Mouse (Mus musculus) testis, adult 2 months (tissue): ENCODE data around the gene Cbx1. TPM values are rescaled to one million over a fixed set of nuclear protein-coding genes. Genes with fewer than 3 reads are reported as not detected.
"Not testable (repeated sequence)": the region's sequence is repeated elsewhere in the genome, so short reads cannot be mapped to it uniquely, and the experiment has no call there.

Source experiments
- H3K27ac ChIP-seq: fragments of 200-500 bp; 2 replicates; pipeline ENCODE4 v1.5.1; 2012; ENCODE audit warnings: low read depth, low read length; ENCODE audit not compliant: control insufficient read depth, insufficient read depth
- H3K27me3 ChIP-seq: fragments of 200-500 bp; 2 replicates; pipeline ENCODE4 v1.6.1; 2012; ENCODE audit warnings: mild to moderate bottlenecking, low read length, moderate library complexity; ENCODE audit not compliant: control insufficient read depth, insufficient read depth
- H3K36me3 ChIP-seq: fragments of 200-500 bp; 2 replicates; pipeline ENCODE4 v1.6.1; 2012; ENCODE audit warnings: mild to moderate bottlenecking, low read length; ENCODE audit not compliant: control insufficient read depth, insufficient read depth
- H3K4me1 ChIP-seq: fragments of 200-500 bp; 2 replicates; pipeline ENCODE4 v1.6.1; 2012; ENCODE audit warnings: low read length; ENCODE audit not compliant: control insufficient read depth, insufficient read depth
- H3K4me3 ChIP-seq: fragments of 200-500 bp; 2 replicates; pipeline ENCODE4 v1.5.1; 2012; ENCODE audit warnings: low read depth, mild to moderate bottlenecking, low read length, moderate library complexity, mixed read lengths; ENCODE audit not compliant: control insufficient read depth
- CTCF ChIP-seq: fragments of 200-500 bp; IDR thresholded peaks from 2 replicates; pipeline ENCODE4 v1.5.1; 2012; ENCODE audit warnings: low read depth, mild to moderate bottlenecking, inconsistent platforms, low read length, moderate library complexity; ENCODE audit not compliant: control insufficient read depth, insufficient read depth, insufficient replicate concordance
- POLR2A ChIP-seq: fragments of 200-500 bp; IDR thresholded peaks from 2 replicates; pipeline ENCODE4 v1.6.1; 2012; ENCODE audit warnings: low read depth, mild to moderate bottlenecking, inconsistent platforms, low read length, moderate library complexity; ENCODE audit not compliant: control insufficient read depth
- polyA plus RNA-seq: library from polyadenylated mRNA; depleted of rRNA; stranded (reverse); fragments of >200 nt; gene quantifications from 2 replicates; pipeline ENCODE4 v1.2.3, GENCODE M21; 2012

The Cbx1 gene
- polyA plus RNA-seq, 1 experiment, result 16.6 TPM

- TF ChIP-seq POLR2A (no peak), CTCF (no peak)
Measured at GRCm38 (mm10) chr11:96775063-96775462, 13.9 kb upstream of the Cbx1 start.

GRCm38 (mm10) chr11:96775665-96776064 lies 13.3 kb upstream of the Cbx1 start:
- no peak overlapping the region for H3K4me3 ChIP-seq
- 0 out of 2 replicates have a peak, but pooled peaks cover 2% of the 10 kb centered on the region for H3K36me3 ChIP-seq
- peaks cover 6% of the 10 kb centered on the region for H3K4me1 ChIP-seq
- H3K27me3 ChIP-seq, result no peaks in the 10 kb centered on the region
- TF ChIP-seq CTCF (no peak), POLR2A (no peak)
- no peak overlapping the region for H3K27ac ChIP-seq

More at GRCm38 (mm10) chr11:96775063-96775462, 13.9 kb upstream of the Cbx1 start:
- Histone ChIP-seq H3K27ac (no peak overlapping the region), H3K4me1 (peaks cover 6% of the 10 kb centered on the region), H3K4me3 (no peak overlapping the region), H3K36me3 (peaks cover 3% of the 10 kb centered on the region; the same call in 1 of the 2 replicates), H3K27me3 (no peaks in the 10 kb centered on the region)

- H3K27ac ChIP-seq, result no peak overlapping the region
- H3K27me3 ChIP-seq, result no peaks in the 10 kb centered on the region
- H3K4me3 ChIP-seq, result peak overlapping the region; percentile 97
- H3K4me1 ChIP-seq, result peaks cover 6% of the 10 kb centered on the region
- TF ChIP-seq CTCF (no peak), POLR2A (no peak)
- H3K36me3 ChIP-seq, result 0 out of 2 replicates have a peak, but pooled peaks cover 2% of the 10 kb centered on the region
Measured at GRCm38 (mm10) chr11:96776068-96776467, 12.9 kb upstream of the Cbx1 start.

GRCm38 (mm10) chr11:96776968-96777962 lies 11.7 kb upstream of the Cbx1 start, which contains the start of gene Snx11:
Gene Snx11, minus strand, starts transcription at chr11:96777559.
- H3K4me3 ChIP-seq, result peak within 1 kb of the TSS; percentile 97
- no peaks in the 10 kb centered on the region for H3K27me3 ChIP-seq
- peak; percentile 8; the same call in 1 of the 2 replicates for TF ChIP-seq CTCF
- TF ChIP-seq POLR2A, result peak; percentile 90
- H3K4me1 ChIP-seq, result peaks cover 6% of the 10 kb centered on the region
- H3K36me3 ChIP-seq, result no peaks in the 10 kb centered on the region
- peak within 1 kb of the TSS; percentile 79 for H3K27ac ChIP-seq

- H3K27me3 ChIP-seq, H3K36me3 ChIP-seq, H3K4me1 ChIP-seq: not testable (repeated sequence)
- Histone ChIP-seq H3K4me3 (peak overlapping the region; percentile 97), H3K27ac (peak overlapping the region; percentile 79)
Measured at GRCm38 (mm10) chr11:96778061-96778627, 10.8 kb upstream of the Cbx1 start.

GRCm38 (mm10) chr11:96780306-96780705 lies 8.6 kb upstream of the Cbx1 start:
- H3K4me3 ChIP-seq, result no peak overlapping the region

GRCm38 (mm10) chr11:96781425-96781824 lies 7.5 kb upstream of the Cbx1 start:
- H3K27ac ChIP-seq, result no peak overlapping the region
- H3K27me3 ChIP-seq, result no peaks in the 10 kb centered on the region
- H3K4me3 ChIP-seq, result no peak overlapping the region
- H3K36me3 ChIP-seq, result no peaks in the 10 kb centered on the region
- peaks cover 5% of the 10 kb centered on the region for H3K4me1 ChIP-seq
- TF ChIP-seq POLR2A (no peak), CTCF (no peak)

More at GRCm38 (mm10) chr11:96780306-96780705, 8.6 kb upstream of the Cbx1 start:
- Histone ChIP-seq H3K27me3 (no peaks in the 10 kb centered on the region), H3K36me3 (no peaks in the 10 kb centered on the region), H3K27ac (no peak overlapping the region), H3K4me1 (peaks cover 6% of the 10 kb centered on the region)
- no peak for TF ChIP-seq POLR2A
- no peak for TF ChIP-seq CTCF
